Mouse (Mus musculus) CD4-positive, CD25-positive, alpha-beta regulatory T cell, adult 9 weeks (primary cell): Measurements from ENCODE around the gene Zfy1. TPM values are rescaled to one million over a fixed set of nuclear protein-coding genes. Genes with fewer than 3 reads are reported as not detected.

Experiments
- polyA plus RNA-seq: library from polyadenylated mRNA; unstranded; fragments of 100-300 nt; shearing (Covaris generic); gene quantifications from one replicate; pipeline ENCODE4 v1.2.1, GENCODE M21; 2017

The Zfy1 gene
- polyA plus RNA-seq: not detected

GRCm38 (mm10) chrY:797309-797708 lies at the start of gene Zfy1:
Gene Zfy1 (minus strand): TSS chrY:797409.

GRCm38 (mm10) chrY:818396-818795 lies 21.2 kb upstream of the Zfy1 start, which contains the start of gene Uba1y:
Gene Uba1y (plus strand): TSS chrY:818649.

Other genes starting within 250 kb of the Zfy1 start
- not detected for gene Uba1y, start 21.2 kb upstream of the Zfy1 start, polyA plus RNA-seq
- gene Kdm5d, start 100.4 kb upstream of the Zfy1 start, polyA plus RNA-seq: 50.2 TPM
- gene Eif2s3y, start 213.1 kb upstream of the Zfy1 start, polyA plus RNA-seq: 129 TPM